Mouse (Mus musculus) liver, embryonic 12.5 days (tissue): ENCODE results near the gene Tns2. TPM values are rescaled to one million over a fixed set of nuclear protein-coding genes. Genes with fewer than 3 reads are reported as not detected.

Source experiments
- ATAC-seq: fragments of 200-750 bp; cut with Nextera tagmentation; 2 replicates; pipeline ENCODE4 v1.8.0; 2017; ENCODE audit warnings: moderate number of reproducible peaks, mild to moderate bottlenecking, moderate library complexity
- H3K27ac ChIP-seq: fragments of 300-500 bp; sonication (generic); 2 replicates; pipeline ENCODE4 v1.5.1; 2016; ENCODE audit warnings: mild to moderate bottlenecking
- H3K27me3 ChIP-seq: fragments of 300-500 bp; sonication (generic); replicated peaks from 2 replicates; pipeline ENCODE4 v1.6.1; 2016; ENCODE audit warnings: mild to moderate bottlenecking, moderate library complexity
- H3K36me3 ChIP-seq: fragments of 300-500 bp; sonication (generic); 2 replicates; pipeline ENCODE4 v1.6.1; 2016; ENCODE audit warnings: mild to moderate bottlenecking, moderate library complexity
- H3K4me1 ChIP-seq: fragments of 300-500 bp; sonication (generic); 2 replicates; pipeline ENCODE4 v1.6.1; 2016
- H3K4me2 ChIP-seq: fragments of 300-500 bp; sonication (generic); 2 replicates; pipeline ENCODE4 v1.6.1; 2016; ENCODE audit warnings: mild to moderate bottlenecking, moderate library complexity
- H3K4me3 ChIP-seq: fragments of 300-500 bp; sonication (generic); 2 replicates; pipeline ENCODE4 v1.5.1; 2016; ENCODE audit warnings: mild to moderate bottlenecking, moderate library complexity
- H3K9ac ChIP-seq: fragments of 300-500 bp; sonication (generic); 2 replicates; pipeline ENCODE4 v1.6.1; 2016; ENCODE audit warnings: mild to moderate bottlenecking, moderate library complexity
- H3K9me3 ChIP-seq: fragments of 300-500 bp; sonication (generic); replicated peaks from 2 replicates; pipeline ENCODE4 v1.6.1; 2016; ENCODE audit warnings: mild to moderate bottlenecking, moderate library complexity
- WGBS: fragments of 180-500 bp; shearing (Covaris S2); methylation state at CpG from one replicate; pipeline ENCODE4 v1.1.7; 2016; ENCODE audit not compliant: insufficient replicate concordance; 5-methylcytosine and 5-hydroxymethylcytosine counted together
- polyA plus RNA-seq: library from polyadenylated mRNA; unstranded; fragments of >200 nt; fragmentation: Nextera tagmentation; extraction: Ambion mirVana; gene quantifications from 2 replicates; pipeline ENCODE4 v1.2.1, GENCODE M21; 2016

Gene Tns2
- polyA plus RNA-seq, 1 experiment from 2014 or later: 6.4 TPM

DNA sequence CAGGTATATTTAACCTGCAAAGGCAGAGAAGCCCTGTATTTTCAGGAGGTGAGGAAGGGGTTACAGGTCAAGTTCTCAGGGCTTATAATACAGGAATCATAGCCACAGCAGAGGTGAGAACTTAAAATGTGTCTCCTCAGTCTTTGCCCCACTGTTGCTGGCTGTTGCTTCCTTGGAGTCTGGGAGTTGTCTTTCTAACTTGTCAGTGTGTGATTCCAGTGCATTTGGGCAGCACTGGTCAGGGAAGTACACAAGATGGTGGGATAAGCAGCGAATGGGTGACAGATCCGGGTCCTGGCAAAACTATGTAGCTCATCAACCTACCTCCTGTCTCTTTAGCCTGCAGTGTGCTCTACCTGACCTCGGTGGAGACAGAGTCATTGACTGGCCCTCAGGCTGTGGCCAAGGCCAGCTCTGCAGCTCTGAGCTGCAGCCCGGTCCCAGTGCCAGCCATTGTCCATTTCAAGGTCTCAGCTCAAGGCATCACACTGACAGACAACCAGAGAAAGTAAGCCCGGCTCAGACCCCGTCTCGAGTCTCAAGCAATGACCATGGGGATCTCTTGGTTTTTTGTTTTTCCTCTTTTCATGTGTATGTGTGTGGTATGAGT is 14.5 kb downstream of the Tns2 start:
- Histone ChIP-seq H3K4me3 (no peak overlapping the region), H3K4me2 (no peak overlapping the region), H3K9ac (no peak overlapping the region), H3K27me3 (peaks cover 10% of the 10 kb centered on the region; the same call in 1 of the 2 replicates), H3K9me3 (no peaks in the 10 kb centered on the region), H3K36me3 (peaks cover 62% of the 10 kb centered on the region), H3K27ac (no peak overlapping the region), H3K4me1 (peaks cover 7% of the 10 kb centered on the region)
- WGBS: 68% methylated on average over 7 of the region's 7 CpGs
- ATAC-seq: no peak

DNA sequence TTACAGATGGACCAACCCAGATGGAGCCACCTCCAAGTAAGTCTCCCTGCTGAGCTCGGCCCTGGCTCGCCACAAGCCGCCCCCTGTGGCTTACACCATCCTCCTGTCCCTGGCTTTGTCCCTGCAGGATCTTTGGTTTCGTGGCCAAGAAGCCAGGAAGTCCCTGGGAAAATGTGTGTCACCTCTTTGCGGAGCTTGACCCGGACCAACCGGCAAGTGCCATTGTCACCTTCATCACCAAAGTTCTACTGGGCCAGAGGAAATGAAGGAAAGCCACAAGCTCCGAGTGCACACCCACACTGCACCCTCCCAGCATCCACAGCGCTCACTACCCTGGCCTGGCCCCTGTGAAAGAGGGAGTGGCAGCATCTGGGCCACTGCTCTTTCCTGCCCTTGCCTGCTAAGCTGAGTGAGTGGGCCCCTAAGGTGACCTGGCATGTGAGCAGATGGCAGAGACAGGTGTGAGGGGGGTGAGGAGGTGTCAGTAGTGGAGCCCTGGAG is 15.6 kb downstream of the Tns2 start:
- H3K9me3 ChIP-seq: no peaks in the 10 kb centered on the region
- H3K4me1 ChIP-seq: peaks cover 7% of the 10 kb centered on the region
- peaks cover 5% of the 10 kb centered on the region; the same call in 1 of the 2 replicates for H3K27me3 ChIP-seq
- peaks cover 65% of the 10 kb centered on the region for H3K36me3 ChIP-seq
- no peak overlapping the region for H3K4me2 ChIP-seq
- H3K27ac ChIP-seq: no peak overlapping the region
- H3K9ac ChIP-seq: no peak overlapping the region
- 62% methylated on average over 9 of the region's 9 CpGs for WGBS
- ATAC-seq: peak; percentile 47
- no peak overlapping the region for H3K4me3 ChIP-seq

DNA sequence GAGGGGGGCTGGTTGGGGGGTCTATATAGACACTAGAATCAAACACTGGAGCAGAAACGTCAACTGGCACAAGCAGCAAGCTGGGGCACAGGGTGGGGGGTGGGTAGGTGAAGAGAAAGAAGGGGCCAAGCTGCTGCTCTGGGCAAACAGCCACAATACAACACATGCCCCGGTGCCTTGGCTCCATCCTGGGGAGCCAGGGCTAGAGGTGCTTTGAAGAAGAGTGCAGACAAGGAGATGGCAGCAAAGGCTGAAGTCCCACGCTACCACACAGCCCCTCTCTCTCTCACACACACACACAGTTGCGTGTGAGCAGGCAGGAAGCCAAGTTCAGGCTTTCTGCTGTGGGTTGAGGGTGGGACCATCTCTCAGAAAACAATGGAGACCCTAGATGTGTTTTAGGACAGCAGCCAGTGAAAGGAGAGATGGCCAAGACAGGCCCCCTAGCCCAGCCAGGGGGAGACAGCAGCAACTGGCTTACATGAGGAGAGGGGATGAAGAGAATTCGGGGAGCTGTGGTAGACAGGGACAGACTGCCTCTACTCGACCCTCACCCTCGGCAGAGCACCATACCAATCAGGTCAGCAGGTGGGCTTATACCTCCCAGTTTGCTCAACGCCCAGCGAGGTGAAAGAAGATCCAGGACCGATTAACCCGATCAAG is 16.7 kb downstream of the Tns2 start:
- Histone ChIP-seq H3K27ac (no peak overlapping the region), H3K4me2 (no peak overlapping the region), H3K9ac (no peak overlapping the region), H3K9me3 (no peaks in the 10 kb centered on the region), H3K36me3 (peaks cover 73% of the 10 kb centered on the region), H3K4me1 (peaks cover 7% of the 10 kb centered on the region), H3K27me3 (no peaks in the 10 kb centered on the region), H3K4me3 (no peak overlapping the region)
- 78% methylated on average over 11 of the region's 11 CpGs for WGBS
- ATAC-seq: no peak

DNA sequence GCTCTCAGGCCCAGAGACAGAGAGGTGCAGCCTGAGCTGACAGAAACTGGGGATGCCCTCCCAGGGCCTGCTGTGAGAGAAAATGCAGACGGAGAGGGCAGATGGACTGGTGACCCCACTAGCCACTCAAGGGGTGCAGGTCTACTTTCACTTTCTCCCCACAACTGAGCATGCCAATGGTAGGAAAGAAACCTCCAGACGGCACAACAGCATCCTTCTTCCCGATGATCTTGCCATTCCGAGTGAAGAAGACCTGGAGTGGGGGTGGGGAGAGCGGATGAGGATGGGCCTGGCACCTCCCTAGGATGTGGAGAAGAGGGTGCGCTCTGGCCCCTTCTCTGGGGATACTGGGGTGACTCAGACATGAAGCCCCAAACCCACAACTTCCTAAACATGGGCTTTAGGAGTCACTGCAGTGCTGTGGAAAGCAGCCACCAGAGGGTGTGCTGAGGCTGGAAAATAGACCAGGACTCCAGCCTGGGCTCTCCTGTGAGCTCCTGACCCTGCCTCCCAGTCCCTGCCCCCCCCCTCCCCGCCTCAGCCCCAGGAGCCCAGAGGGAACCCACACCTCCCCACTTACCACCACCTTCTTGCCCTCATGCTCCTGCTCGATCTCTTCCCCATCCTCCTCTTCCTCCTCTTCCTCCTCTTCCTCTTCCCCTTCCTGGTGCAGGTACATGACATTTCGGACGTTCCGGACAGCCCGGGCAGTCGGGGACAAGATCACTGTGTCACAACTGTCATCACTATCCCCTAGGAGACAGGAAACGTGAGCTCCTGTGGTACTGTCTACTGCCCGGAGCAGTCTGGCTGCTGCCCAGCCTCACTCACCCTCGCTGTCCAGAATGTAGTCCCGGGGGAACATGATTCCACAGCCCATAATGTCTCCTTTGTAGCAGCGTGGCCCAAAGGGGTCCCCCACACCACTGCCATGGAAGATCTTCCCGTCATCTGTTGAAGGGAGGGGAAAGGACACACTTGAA is 17.5 kb downstream of the Tns2 start:
- peaks cover 7% of the 10 kb centered on the region for H3K4me1 ChIP-seq
- H3K27me3 ChIP-seq: no peaks in the 10 kb centered on the region
- no peak overlapping the region for H3K27ac ChIP-seq
- ATAC-seq: no peak
- H3K4me2 ChIP-seq: no peak overlapping the region
- H3K4me3 ChIP-seq: no peak overlapping the region
- peaks cover 74% of the 10 kb centered on the region for H3K36me3 ChIP-seq
- no peak overlapping the region for H3K9ac ChIP-seq
- H3K9me3 ChIP-seq: no peaks in the 10 kb centered on the region
- 77% methylated on average over 19 of the region's 19 CpGs for WGBS

DNA sequence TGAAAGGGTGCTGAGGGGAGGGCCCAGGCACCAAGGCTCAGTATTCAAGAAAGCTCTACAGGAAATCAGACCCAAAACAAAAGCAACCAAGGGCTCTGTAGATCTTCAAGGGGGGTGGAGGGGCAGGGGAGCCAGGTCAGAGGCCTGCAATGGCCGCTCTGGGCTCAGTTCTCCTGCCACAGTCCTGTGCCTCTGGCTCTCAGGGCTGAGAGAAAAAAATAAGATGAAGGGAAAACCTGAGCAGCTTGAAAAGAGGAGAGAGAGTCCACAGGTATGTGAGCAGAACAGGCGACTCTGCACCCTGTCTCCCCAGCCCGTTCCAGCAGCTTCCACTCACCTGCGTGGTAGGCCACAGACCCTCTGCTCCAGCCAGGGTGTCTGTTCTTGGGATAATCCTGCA is 18.4 kb downstream of the Tns2 start:
- Histone ChIP-seq H3K27me3 (no peaks in the 10 kb centered on the region), H3K4me2 (no peak overlapping the region), H3K9ac (no peak overlapping the region), H3K9me3 (no peaks in the 10 kb centered on the region), H3K4me3 (no peak overlapping the region), H3K36me3 (peaks cover 76% of the 10 kb centered on the region), H3K27ac (no peak overlapping the region), H3K4me1 (peaks cover 7% of the 10 kb centered on the region)
- no peak for ATAC-seq
- 81% methylated on average over 4 of the region's 4 CpGs for WGBS

DNA sequence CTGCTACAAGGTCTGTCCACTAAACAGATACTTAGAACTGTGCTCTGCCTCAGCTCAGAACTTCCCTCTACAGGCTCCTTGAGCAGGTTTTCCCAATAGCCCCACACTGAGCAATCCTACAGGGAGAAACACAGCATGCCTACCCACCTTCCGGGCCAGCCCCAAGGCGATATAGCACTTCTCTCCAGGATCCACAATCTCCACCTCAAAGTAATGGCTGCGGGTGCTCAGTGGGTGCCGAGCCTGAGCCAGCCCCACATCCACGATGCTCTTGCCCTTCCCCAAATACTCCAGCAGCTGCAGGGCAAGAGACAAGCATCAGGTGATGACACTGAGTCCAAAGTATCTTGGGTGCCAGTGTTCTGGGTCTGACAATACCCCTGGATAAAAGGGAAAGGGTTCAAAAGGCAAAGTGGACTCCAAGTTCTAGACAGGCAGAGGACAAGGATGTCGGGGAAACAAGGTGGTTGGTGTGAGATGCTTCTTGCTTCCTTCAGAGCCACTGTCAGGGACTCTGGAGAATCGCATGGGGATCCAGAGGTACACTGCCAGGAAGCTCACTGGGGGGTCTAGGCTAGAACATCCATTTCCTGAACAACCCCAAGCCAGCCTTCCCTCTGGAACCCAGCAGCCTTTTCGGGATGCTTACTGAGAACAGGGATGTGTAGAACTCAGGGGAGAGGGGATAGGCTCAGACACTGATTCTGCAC is 19.1 kb downstream of the Tns2 start:
- Histone ChIP-seq H3K27ac (no peak overlapping the region), H3K27me3 (no peaks in the 10 kb centered on the region), H3K36me3 (peaks cover 78% of the 10 kb centered on the region), H3K4me1 (peaks cover 7% of the 10 kb centered on the region), H3K9ac (no peak overlapping the region), H3K4me2 (no peak overlapping the region), H3K4me3 (no peak overlapping the region), H3K9me3 (no peaks in the 10 kb centered on the region)
- 73% methylated on average over 8 of the region's 8 CpGs for WGBS
- no peak for ATAC-seq

DNA sequence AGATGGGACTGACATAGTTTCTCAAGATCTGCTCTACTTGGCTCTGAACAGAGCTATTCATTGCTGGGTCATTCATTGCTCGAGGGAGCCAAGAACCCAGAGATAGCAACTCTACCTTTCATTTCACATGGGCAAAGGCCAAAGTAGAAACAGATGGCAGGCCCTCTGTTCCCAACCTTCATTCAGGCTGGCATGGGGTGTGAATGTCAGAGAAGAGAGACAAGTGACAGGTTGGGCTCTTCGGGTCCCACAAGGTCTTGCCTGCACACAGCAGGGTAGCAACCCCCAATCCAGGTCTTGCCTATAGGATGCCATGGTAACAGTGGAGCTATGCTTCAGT is 19.6 kb downstream of the Tns2 start:
- H3K36me3 ChIP-seq: peaks cover 83% of the 10 kb centered on the region
- H3K4me1 ChIP-seq: peaks cover 7% of the 10 kb centered on the region
- WGBS: 66% methylated on average over 2 of the region's 2 CpGs
- no peak for ATAC-seq
- H3K27me3 ChIP-seq: no peaks in the 10 kb centered on the region
- H3K27ac ChIP-seq: no peak overlapping the region
- H3K9ac ChIP-seq: no peak overlapping the region
- no peak overlapping the region for H3K4me3 ChIP-seq
- no peaks in the 10 kb centered on the region for H3K9me3 ChIP-seq
- no peak overlapping the region for H3K4me2 ChIP-seq

DNA sequence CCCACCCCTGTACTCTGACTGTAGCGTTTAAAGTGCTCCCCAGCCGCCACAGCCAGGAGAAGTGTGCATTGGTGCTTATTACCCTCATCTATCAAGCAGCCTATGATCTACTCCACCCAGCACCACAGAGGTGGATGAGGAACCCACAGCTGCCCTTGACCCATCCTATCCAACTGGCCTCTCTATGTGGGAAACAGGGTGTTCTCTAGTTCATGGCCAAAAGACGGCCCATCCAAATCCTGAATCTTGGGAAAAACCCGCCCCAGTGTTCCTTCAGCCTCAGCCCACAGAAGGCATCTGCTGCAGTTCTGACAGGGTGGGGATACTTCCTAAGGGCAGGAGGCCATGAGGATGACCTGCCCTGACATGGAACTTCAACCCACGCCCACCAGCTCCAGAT is 20.3 kb downstream of the Tns2 start:
- Histone ChIP-seq H3K4me1 (peaks cover 7% of the 10 kb centered on the region), H3K4me2 (no peak overlapping the region), H3K4me3 (no peak overlapping the region), H3K27ac (no peak overlapping the region), H3K27me3 (no peaks in the 10 kb centered on the region), H3K36me3 (peaks cover 83% of the 10 kb centered on the region), H3K9ac (no peak overlapping the region), H3K9me3 (no peaks in the 10 kb centered on the region)
- 81% methylated on average over 5 of the region's 5 CpGs for WGBS
- no peak for ATAC-seq

DNA sequence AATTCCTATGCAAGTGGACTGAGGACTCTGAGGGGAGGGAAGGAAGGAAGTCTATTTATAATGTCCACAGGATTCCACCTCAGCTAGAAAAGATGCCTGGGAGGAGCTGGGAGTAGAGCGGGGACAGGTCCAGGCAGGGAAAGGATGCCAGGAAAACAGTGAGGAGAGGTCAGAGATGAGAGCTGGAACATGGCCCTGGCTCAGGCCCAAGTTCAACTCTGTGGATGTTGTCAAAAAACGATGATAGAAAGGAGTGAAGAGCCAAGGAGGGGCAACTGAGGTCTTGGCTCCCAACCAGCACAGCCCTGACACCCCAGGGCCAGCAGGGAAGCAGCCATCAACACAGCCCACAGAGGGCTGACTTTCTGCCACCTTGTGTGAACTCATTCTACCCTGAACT is 26.1 kb downstream of the Tns2 start:
- Histone ChIP-seq H3K9ac (no peak overlapping the region), H3K36me3 (peaks cover 83% of the 10 kb centered on the region), H3K27ac (no peak overlapping the region), H3K4me3 (no peak overlapping the region), H3K4me2 (no peak overlapping the region), H3K9me3 (no peaks in the 10 kb centered on the region), H3K27me3 (no peaks in the 10 kb centered on the region), H3K4me1 (no peaks in the 10 kb centered on the region)
- no peak for ATAC-seq
- 70% methylated on average over 2 of the region's 2 CpGs for WGBS

DNA sequence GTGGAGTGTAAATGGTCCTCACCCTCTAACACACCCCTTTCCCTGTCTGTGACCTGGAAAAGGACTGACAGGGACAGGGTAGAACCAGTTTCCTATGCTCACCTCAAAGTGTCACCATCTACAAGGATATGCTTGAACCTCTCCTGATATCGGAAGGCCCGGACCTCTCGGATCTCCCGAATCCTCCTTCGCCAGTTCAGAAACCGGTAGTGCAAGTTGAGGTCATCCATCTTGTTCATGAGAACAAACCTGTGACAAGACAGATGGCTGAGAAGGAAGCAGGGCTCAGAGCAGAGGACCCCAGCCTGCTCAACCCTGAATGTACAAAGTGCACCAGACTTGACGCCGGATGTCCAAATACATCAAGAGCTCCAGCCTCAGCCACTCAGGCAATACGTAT is 33.1 kb downstream of the Tns2 start:
- H3K9ac ChIP-seq: no peak overlapping the region
- peaks cover 54% of the 10 kb centered on the region for H3K36me3 ChIP-seq
- no peaks in the 10 kb centered on the region for H3K9me3 ChIP-seq
- H3K4me1 ChIP-seq: peaks cover 24% of the 10 kb centered on the region
- H3K4me3 ChIP-seq: no peak overlapping the region
- H3K4me2 ChIP-seq: no peak overlapping the region
- no peaks in the 10 kb centered on the region for H3K27me3 ChIP-seq
- WGBS: 87% methylated on average over 9 of the region's 9 CpGs
- ATAC-seq: no peak
- H3K27ac ChIP-seq: no peak overlapping the region

DNA sequence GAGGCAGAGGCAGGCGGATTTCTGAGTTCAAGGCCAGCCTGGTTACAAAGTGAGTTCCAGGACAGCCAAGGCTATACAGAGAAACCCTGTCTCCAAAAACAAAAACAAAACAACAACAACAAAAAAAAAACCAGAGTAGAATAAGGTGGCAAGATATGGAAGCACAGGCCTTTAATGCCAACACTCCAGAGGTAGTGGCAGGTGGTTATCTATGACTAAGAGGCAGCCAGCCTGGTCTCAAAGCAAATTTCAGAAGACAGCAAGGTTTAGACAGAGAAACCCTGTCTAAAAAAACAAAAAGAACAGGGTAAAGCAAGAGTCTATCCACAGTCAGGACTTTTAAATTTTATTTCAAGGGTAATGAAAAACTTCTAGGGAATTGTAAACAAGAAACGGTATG is 34.5 kb downstream of the Tns2 start:
- Histone ChIP-seq H3K27me3 (no peaks in the 10 kb centered on the region; the same call in 1 of the 2 replicates), H3K36me3 (peaks cover 40% of the 10 kb centered on the region), H3K9me3 (no peaks in the 10 kb centered on the region), H3K4me1 (peaks cover 24% of the 10 kb centered on the region), H3K27ac (peak overlapping the region; percentile 83), H3K4me3 (peak overlapping the region; percentile 90), H3K4me2 (peak overlapping the region; percentile 92), H3K9ac (peak overlapping the region; percentile 85; the same call in 1 of the 2 replicates)
- 83% methylated on average over 2 of the region's 2 CpGs for WGBS
- no peak for ATAC-seq
